Mouse (Mus musculus) ovary, postnatal 36 days (tissue): ENCODE data around the gene Zbtb9.
A peak's percentile ranks its signal among the peaks of the same experiment; 100 is the strongest.

Experiments used
- DNase-seq: peaks from one replicate; pipeline ENCODE4 v3.0.0; 2022; ENCODE audit warnings: low spot score, mixed read lengths

The Zbtb9 gene

GRCm38 (mm10) chr17:26947231-26948100, 25.5 kb upstream of the Zbtb9 start:
- no peak for DNase-seq

GRCm38 (mm10) chr17:26948316-26949050, 24.5 kb upstream of the Zbtb9 start:
- DNase-seq: peak; percentile 69

- DNase-seq: no peak
Observed at GRCm38 (mm10) chr17:26949051-26949577, 23.9 kb upstream of the Zbtb9 start.

- no peak for DNase-seq
Observed at GRCm38 (mm10) chr17:26949866-26950265, 23.1 kb upstream of the Zbtb9 start.

GRCm38 (mm10) chr17:26950560-26951288, 22.2 kb upstream of the Zbtb9 start:
- DNase-seq: no peak

- DNase-seq: peak; percentile 66
Observed at GRCm38 (mm10) chr17:26951406-26951805, 21.6 kb upstream of the Zbtb9 start.

- DNase-seq: no peak
Observed at GRCm38 (mm10) chr17:26951952-26952877, 20.8 kb upstream of the Zbtb9 start.

- DNase-seq: no peak
Observed at GRCm38 (mm10) chr17:26953201-26953600, 19.8 kb upstream of the Zbtb9 start.

GRCm38 (mm10) chr17:26953726-26954125, 19.2 kb upstream of the Zbtb9 start:
- no peak for DNase-seq

- DNase-seq: no peak
Observed at GRCm38 (mm10) chr17:26956309-26956708, 16.7 kb upstream of the Zbtb9 start.

- DNase-seq: no peak
Observed at GRCm38 (mm10) chr17:26956895-26957294, 16.1 kb upstream of the Zbtb9 start.

- DNase-seq: no peak
Observed at GRCm38 (mm10) chr17:26957872-26958271, 15.1 kb upstream of the Zbtb9 start.

- no peak for DNase-seq
Observed at GRCm38 (mm10) chr17:26958880-26959279, 14.1 kb upstream of the Zbtb9 start.

GRCm38 (mm10) chr17:26959815-26960214, 13.2 kb upstream of the Zbtb9 start:
- DNase-seq: no peak

GRCm38 (mm10) chr17:26961572-26962240, 11.3 kb upstream of the Zbtb9 start:
- no peak for DNase-seq

GRCm38 (mm10) chr17:26966993-26967392, 6.0 kb upstream of the Zbtb9 start:
- DNase-seq: no peak

- DNase-seq: no peak
Observed at GRCm38 (mm10) chr17:26967477-26967876, 5.5 kb upstream of the Zbtb9 start.

GRCm38 (mm10) chr17:26968200-26968611, 4.8 kb upstream of the Zbtb9 start:
- no peak for DNase-seq

GRCm38 (mm10) chr17:26969257-26969656, 3.7 kb upstream of the Zbtb9 start:
- DNase-seq: no peak

- no peak for DNase-seq
Observed at GRCm38 (mm10) chr17:26970221-26970620, 2.7 kb upstream of the Zbtb9 start.
